Mouse (Mus musculus) myocyte (in vitro differentiated cells): ENCODE results near the gene Nup85.

ENCODE experiments used
- CEBPB ChIP-seq: IDR thresholded peaks from 2 replicates; pipeline ENCODE4 v1.6.1; 2011; ENCODE audit warnings: mild to moderate bottlenecking, moderate library complexity; ENCODE audit not compliant: poor library complexity, insufficient read depth, severe bottlenecking
- E2F4 ChIP-seq: IDR thresholded peaks from one replicate; pipeline ENCODE4 v1.6.1; 2011; ENCODE audit warnings: mild to moderate bottlenecking, control low read depth, moderate library complexity; ENCODE audit not compliant: insufficient read depth
- MAX ChIP-seq: IDR thresholded peaks from one replicate; pipeline ENCODE4 v1.6.1; 2011; ENCODE audit warnings: low read depth, mild to moderate bottlenecking, control low read depth
- MYOD1 ChIP-seq, 3 experiments: IDR thresholded peaks; one replicate each; pipeline ENCODE4 v1.6.1; 2011; ENCODE audit warnings: control low read depth in 2 of 3, low read depth in 2 of 3, mild to moderate bottlenecking in 2 of 3, moderate library complexity in 1 of 3; ENCODE audit not compliant: insufficient read length in 2 of 3, control insufficient read depth in 1 of 3
- MYOG ChIP-seq, 3 experiments: IDR thresholded peaks; one replicate each; pipeline ENCODE4 v1.6.1; 2011; ENCODE audit warnings: control low read depth in 2 of 3, low read depth in 2 of 3, mild to moderate bottlenecking in 2 of 3; ENCODE audit not compliant: insufficient read length in 2 of 3, control insufficient read depth in 1 of 3, insufficient read depth in 1 of 3
- POLR2A ChIP-seq: IDR thresholded peaks from one replicate; pipeline ENCODE4 v1.6.1; 2011; ENCODE audit warnings: low read depth, mild to moderate bottlenecking, control low read depth, moderate library complexity; ENCODE audit not compliant: insufficient read length
- POLR2AphosphoS2 ChIP-seq: IDR thresholded peaks from one replicate; pipeline ENCODE4 v1.6.1; 2011; ENCODE audit warnings: low read depth, control low read depth; ENCODE audit not compliant: insufficient read length
- REST ChIP-seq: IDR thresholded peaks from one replicate; pipeline ENCODE4 v1.6.1; 2011; ENCODE audit warnings: mild to moderate bottlenecking, control low read depth, moderate library complexity; ENCODE audit not compliant: insufficient read depth, insufficient read length
- SRF ChIP-seq: IDR thresholded peaks from one replicate; pipeline ENCODE4 v1.6.1; 2011; ENCODE audit warnings: low read depth; ENCODE audit not compliant: control insufficient read depth, insufficient read length
- TCF12 ChIP-seq: IDR thresholded peaks from one replicate; pipeline ENCODE4 v1.6.1; 2011; ENCODE audit warnings: mild to moderate bottlenecking, control low read depth; ENCODE audit not compliant: poor library complexity, insufficient read depth, severe bottlenecking
- TCF3 ChIP-seq: IDR thresholded peaks from one replicate; pipeline ENCODE4 v1.6.1; 2011; ENCODE audit warnings: low read depth, control low read depth; ENCODE audit not compliant: insufficient read length
- USF1 ChIP-seq: IDR thresholded peaks from one replicate; pipeline ENCODE4 v1.6.1; 2011; ENCODE audit warnings: low read depth, mild to moderate bottlenecking, control low read depth, moderate library complexity

DNA sequence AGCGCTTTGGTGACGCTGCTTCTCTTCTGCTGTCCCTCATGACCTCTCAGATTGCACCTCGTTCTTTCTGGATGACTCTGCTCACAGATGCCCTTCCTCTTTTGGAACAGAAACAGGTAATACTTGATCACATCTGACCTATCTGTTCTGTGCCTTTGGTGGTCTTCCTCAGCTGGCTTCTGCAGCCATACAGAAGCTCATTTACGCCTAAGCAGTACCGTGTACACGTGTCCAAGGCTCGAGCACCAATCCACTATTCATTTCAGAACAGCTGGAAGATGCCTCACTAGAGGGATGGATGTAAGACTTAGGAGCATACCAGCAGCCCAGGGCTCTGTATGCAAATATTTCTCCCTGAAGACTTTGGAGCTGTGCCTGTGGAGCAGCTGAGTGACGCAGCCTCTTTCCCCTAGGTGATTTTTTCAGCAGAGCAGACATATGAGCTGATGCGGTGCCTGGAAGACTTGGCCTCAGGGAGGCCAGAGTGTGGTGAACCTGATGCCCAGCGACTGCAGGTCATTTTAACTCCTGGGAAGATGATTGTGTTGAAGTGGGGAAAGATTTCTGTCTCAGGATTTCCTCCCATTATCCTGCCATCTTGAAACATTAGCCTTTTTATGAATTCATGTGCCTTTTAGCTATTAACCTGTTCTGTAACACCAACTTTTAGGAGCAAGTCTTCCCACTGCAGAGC, 18.8 kb downstream of the Nup85 start:
- TF ChIP-seq MYOD1 (IDR thresholded peaks at IDR 0.05; ENCODE audit: control insufficient read depth in 1 of 3, insufficient read length in 2 of 3, low read depth in 2 of 3) (no peak), E2F4 (no peak), POLR2A (peak; percentile 18), USF1 (no peak), MAX (no peak), MYOG (IDR thresholded peaks at IDR 0.05; ENCODE audit: control insufficient read depth in 1 of 3, insufficient read depth in 1 of 3, insufficient read length in 2 of 3, low read depth in 2 of 3) (no peak), POLR2AphosphoS2 (no peak), CEBPB (no peak), TCF12 (no peak), REST (no peak), TCF3 (no peak), SRF (no peak)
